Mouse (Mus musculus): ENCODE data around the gene Fuca1. TPM values are rescaled to one million over a fixed set of nuclear protein-coding genes. Genes with fewer than 3 reads are reported as not detected.

The Fuca1 gene
- total and polyA plus RNA-seq, 3 experiments: 26.8 to 48.6 TPM; not detected in 1

- TF ChIP-seq EP300 (IDR thresholded peaks at IDR 0.05; ENCODE audit: low read depth in 1 of 2, low read length in 2 of 2) (peak; percentile 77 to 90), NELFE (IDR thresholded peaks at IDR 0.05; ENCODE audit: low read depth, low read length) (peak; percentile 70), POLR2AphosphoS2 (IDR thresholded peaks at IDR 0.05; ENCODE audit: low read length) (peak; percentile 62; the same call in 1 of the 2 replicates), USF1 (IDR thresholded peaks at IDR 0.05; ENCODE audit: low read depth, low read length) (no peak), POLR2A (IDR thresholded peaks at IDR 0.05; ENCODE audit: control insufficient read depth in 1 of 2, insufficient read depth in 1 of 2, low read depth in 1 of 2, low read length in 2 of 2, poor library complexity in 1 of 2) (peak in 1 of 2 experiments; percentile 69; a peak in 2 of 4 replicates), CHD2 (IDR thresholded peaks at IDR 0.05; ENCODE audit: low read length) (no peak), SMC3 (IDR thresholded peaks at IDR 0.05; ENCODE audit: low read depth, low read length) (no peak), HCFC1 (IDR thresholded peaks at IDR 0.05; ENCODE audit: low read depth, low read length) (peak; percentile 52; the same call in 1 of the 2 replicates), MYB (IDR thresholded peaks at IDR 0.05; ENCODE audit: low read depth, low read length) (no peak), RCOR1 (IDR thresholded peaks at IDR 0.05; ENCODE audit: low read depth, low read length) (peak; percentile 62), CHD1 (IDR thresholded peaks at IDR 0.05; ENCODE audit: low read depth, low read length) (no peak), MYC (IDR thresholded peaks at IDR 0.05; ENCODE audit: low read depth, low read length) (0 out of 2 replicates have a peak, but pooled peaks have one; percentile 47), ZC3H11A (IDR thresholded peaks at IDR 0.05; ENCODE audit: low read depth, low read length) (no peak), GATA1 (IDR thresholded peaks at IDR 0.05; ENCODE audit: low read depth, low read length) (peak; percentile 78), E2F4 (IDR thresholded peaks at IDR 0.05; ENCODE audit: borderline replicate concordance, low read depth, low read length) (0 out of 2 replicates have a peak, but pooled peaks have one; percentile 26), ZNF384 (IDR thresholded peaks at IDR 0.05; ENCODE audit: low read depth, low read length) (no peak), JUND (IDR thresholded peaks at IDR 0.05; ENCODE audit: low read depth, low read length) (no peak), USF2 (IDR thresholded peaks at IDR 0.05; ENCODE audit: borderline replicate concordance in 1 of 2, insufficient read depth in 1 of 2, low read depth in 1 of 2, low read length in 2 of 2) (no peak), ZMIZ1 (IDR thresholded peaks at IDR 0.05; ENCODE audit: low read depth, low read length) (peak; percentile 77), ETS1 (IDR thresholded peaks at IDR 0.05; ENCODE audit: low read depth, low read length) (peak; percentile 78), POLR2AphosphoS5 (IDR thresholded peaks at IDR 0.05; ENCODE audit: borderline replicate concordance, low read depth, low read length) (no peak)
These were observed 25.4 kb upstream of the Fuca1 start, which contains the start of gene Cnr2 (continued) for GRCm38 (mm10) chr4:135895071-135895571.

- H3K9ac ChIP-seq (ENCODE audit: control insufficient read depth, low read depth, low read length, poor library complexity, severe bottlenecking): peak overlapping the region; percentile 75
- H3K79me2 ChIP-seq (ENCODE audit: control insufficient read depth, insufficient read depth, low read length, poor library complexity): peaks cover 5% of the 10 kb centered on the region
- no peaks in the 10 kb centered on the region for H3K27me3 ChIP-seq (ENCODE audit: control insufficient read depth in 1 of 2, insufficient read depth in 2 of 2, low read length in 2 of 2)
- H3K9me3 ChIP-seq (replicated peaks; ENCODE audit: insufficient read depth, low read length): no peaks in the 10 kb centered on the region
- peak overlapping the region; percentile 45 to 87 for H3K4me3 ChIP-seq (ENCODE audit: control insufficient read depth in 1 of 2, insufficient read depth in 1 of 2, low read depth in 2 of 2, low read length in 2 of 2)
- TF ChIP-seq NELFE (IDR thresholded peaks at IDR 0.05; ENCODE audit: low read depth, low read length) (no peak), KAT2A (conservative IDR thresholded peaks at IDR 0.05; ENCODE audit: low read depth, low read length) (no peak)
- H3K4me1 ChIP-seq (ENCODE audit: control insufficient read depth in 1 of 2, insufficient read depth in 2 of 2, low read length in 2 of 2): peaks cover 19 to 51% of the 10 kb centered on the region in 2 experiments
- H3K36me3 ChIP-seq (ENCODE audit: control insufficient read depth in 1 of 2, insufficient read depth in 2 of 2, low read length in 2 of 2): peaks cover 0 to 33% of the 10 kb centered on the region in 2 experiments; a peak in 2 of 4 replicates
- peak; percentile 67 for DNase-seq (ENCODE audit: low read depth, low spot score)
- peak overlapping the region; percentile 91 for H3K27ac ChIP-seq (ENCODE audit: control insufficient read depth, low read depth, low read length)
These were observed 24.4 kb upstream of the Fuca1 start for GRCm38 (mm10) chr4:135896157-135896556.
